Mouse (Mus musculus) lung, adult 2 months (tissue): ENCODE measurements around the gene Psme4.

ENCODE experiments used
- CTCF ChIP-seq: fragments of 200-500 bp; IDR thresholded peaks from 2 replicates; pipeline ENCODE4 v1.5.1; 2011; ENCODE audit warnings: mild to moderate bottlenecking, low read length, control low read depth; ENCODE audit not compliant: insufficient read depth
- POLR2A ChIP-seq: fragments of 200-500 bp; IDR thresholded peaks from 2 replicates; pipeline ENCODE4 v1.6.1; 2011; ENCODE audit warnings: low read depth, mild to moderate bottlenecking, control low read depth, low read length, borderline replicate concordance; ENCODE audit errors: extremely low read depth

- no peak for TF ChIP-seq POLR2A
- TF ChIP-seq CTCF: no peak
Observed at GRCm38 (mm10) chr11:30896201-30896600, 124.7 kb downstream of the Psme4 start.
